Mouse (Mus musculus): Measurements from ENCODE around the gene Ska3. TPM values are rescaled to one million over a fixed set of nuclear protein-coding genes. Genes with fewer than 3 reads are reported as not detected.

Gene Ska3
- polyA plus RNA-seq (2012; rRNA removed): 0.30 and 0.31 TPM in 2 replicates

GRCm38 (mm10) chr14:57825788-57826751 is at the start of gene Ska3, which contains the start of gene Mrpl57:
TSS of gene Ska3 (minus strand) at chr14:57826185.
TSS of gene Mrpl57 (plus strand) at chr14:57826234.

GRCm38 (mm10) chr14:57797991-57798931 is 27.7 kb downstream of the Ska3 start, which contains the start of gene Sap18:
TSS of gene Sap18 (plus strand) at chr14:57798180.

GRCm38 (mm10) chr14:57758237-57758636 is 67.7 kb downstream of the Ska3 start, which contains the start of gene Lats2:
TSS of gene Lats2 (minus strand) at chr14:57758388.

Other genes starting within 250 kb of the Ska3 start
- gene Xpo4, start 160.8 kb downstream of the Ska3 start, polyA plus RNA-seq (2012; rRNA removed): 0.26 and 0.74 TPM in 2 replicates
- gene Gm49361, start 80.1 kb downstream of the Ska3 start, polyA plus RNA-seq (2012; rRNA removed): not detected in 2 replicates
- 9.5 and 19.2 TPM in 2 replicates for gene Lats2, start 67.8 kb downstream of the Ska3 start, polyA plus RNA-seq (2012; rRNA removed)
- gene Sap18, start 28.0 kb downstream of the Ska3 start, polyA plus RNA-seq (2012; rRNA removed): 6.9 and 20.0 TPM in 2 replicates
- 41.3 and 49.2 TPM in 2 replicates for gene Mrpl57, start within 50 bp of the Ska3 start, polyA plus RNA-seq (2012; rRNA removed)
- gene Zdhhc20, start 64.1 kb upstream of the Ska3 start, polyA plus RNA-seq (2012; rRNA removed): 0.99 and 1.7 TPM in 2 replicates
- gene Micu2, start 173.1 kb upstream of the Ska3 start, polyA plus RNA-seq (2012; rRNA removed): 5.9 and 8.1 TPM in 2 replicates
- 0.10 and 0.21 TPM in 2 replicates for gene Fgf9, start 244.4 kb upstream of the Ska3 start, polyA plus RNA-seq (2012; rRNA removed)